Mouse (Mus musculus): ENCODE data around the gene Abhd14a. TPM values are rescaled to one million over a fixed set of nuclear protein-coding genes. Genes with fewer than 3 reads are reported as not detected.

Gene Abhd14a
- polyA plus RNA-seq, 1 experiment from 2014 or later = 20.8 TPM

GRCm38 (mm10) chr9:106481676-106482075 is 34.2 kb upstream of the Abhd14a start:
- Histone ChIP-seq H3K9me3 (ENCODE audit: control insufficient read depth) (no peaks in the 10 kb centered on the region), H3K9ac (ENCODE audit: low read depth, low read length) (no peak overlapping the region), H3K27me3 (replicated peaks; ENCODE audit: control insufficient read depth, insufficient read depth, low read length) (no peaks in the 10 kb centered on the region), H3K4me2 (replicated peaks; ENCODE audit: low read depth) (no peak overlapping the region), H3K36me3 (ENCODE audit: control insufficient read depth, insufficient read depth) (peaks cover 68% of the 10 kb centered on the region), H3K4me1 (replicated peaks; ENCODE audit: control insufficient read depth, insufficient read depth, low read length) (no peaks in the 10 kb centered on the region), H3K4me3 (ENCODE audit: low read depth, low read length) (no peak overlapping the region), H3K27ac (ENCODE audit: low read depth, low read length) (no peak overlapping the region)
- TF ChIP-seq CTCF (IDR thresholded peaks at IDR 0.05; ENCODE audit: low read depth) = no peak
- 93% methylated on average over 13 of the region's 13 CpGs for WGBS
- no peak for ATAC-seq

GRCm38 (mm10) chr9:106481075-106481474 is 33.6 kb upstream of the Abhd14a start:
- no peak for ATAC-seq
- no peak overlapping the region for H3K9ac ChIP-seq (ENCODE audit: low read depth, low read length)
- TF ChIP-seq CTCF (IDR thresholded peaks at IDR 0.05; ENCODE audit: low read depth) = no peak
- no peak overlapping the region for H3K27ac ChIP-seq (ENCODE audit: low read depth, low read length)
- H3K4me3 ChIP-seq (ENCODE audit: low read depth, low read length) = no peak overlapping the region
- no peak overlapping the region for H3K4me2 ChIP-seq (replicated peaks; ENCODE audit: low read depth)
- WGBS = 91% methylated on average over 15 of the region's 15 CpGs
- H3K27me3 ChIP-seq (replicated peaks; ENCODE audit: control insufficient read depth, insufficient read depth, low read length) = no peaks in the 10 kb centered on the region
- no peaks in the 10 kb centered on the region for H3K9me3 ChIP-seq (ENCODE audit: control insufficient read depth)
- peaks cover 65% of the 10 kb centered on the region for H3K36me3 ChIP-seq (ENCODE audit: control insufficient read depth, insufficient read depth)
- H3K4me1 ChIP-seq (replicated peaks; ENCODE audit: control insufficient read depth, insufficient read depth, low read length) = peaks cover 5% of the 10 kb centered on the region; the same call in 1 of the 2 replicates

- WGBS = 96% methylated on average over 7 of the region's 7 CpGs
- no peak overlapping the region for H3K4me2 ChIP-seq (replicated peaks; ENCODE audit: low read depth)
- no peak overlapping the region for H3K4me3 ChIP-seq (ENCODE audit: low read depth, low read length)
- H3K9ac ChIP-seq (ENCODE audit: low read depth, low read length) = no peak overlapping the region
- no peak overlapping the region for H3K27ac ChIP-seq (ENCODE audit: low read depth, low read length)
- peaks cover 59% of the 10 kb centered on the region for H3K36me3 ChIP-seq (ENCODE audit: control insufficient read depth, insufficient read depth)
- H3K9me3 ChIP-seq (ENCODE audit: control insufficient read depth) = no peaks in the 10 kb centered on the region
- TF ChIP-seq CTCF (IDR thresholded peaks at IDR 0.05; ENCODE audit: low read depth) = no peak
- ATAC-seq = no peak
- H3K4me1 ChIP-seq (replicated peaks; ENCODE audit: control insufficient read depth, insufficient read depth, low read length) = peaks cover 8% of the 10 kb centered on the region; the same call in 1 of the 2 replicates
- no peaks in the 10 kb centered on the region for H3K27me3 ChIP-seq (replicated peaks; ENCODE audit: control insufficient read depth, insufficient read depth, low read length)
These were observed 33.1 kb upstream of the Abhd14a start for GRCm38 (mm10) chr9:106480541-106480940.

GRCm38 (mm10) chr9:106478101-106478500 is 30.6 kb upstream of the Abhd14a start:
- Histone ChIP-seq H3K27ac (ENCODE audit: low read depth, low read length) (no peak overlapping the region), H3K4me2 (replicated peaks; ENCODE audit: low read depth) (peak overlapping the region; percentile 85), H3K27me3 (replicated peaks; ENCODE audit: control insufficient read depth, insufficient read depth, low read length) (no peaks in the 10 kb centered on the region), H3K36me3 (ENCODE audit: control insufficient read depth, insufficient read depth) (peaks cover 35% of the 10 kb centered on the region), H3K9ac (ENCODE audit: low read depth, low read length) (0 out of 2 replicates have a peak overlapping the region, but pooled peaks have one; percentile 55), H3K4me3 (ENCODE audit: low read depth, low read length) (peak overlapping the region; percentile 58), H3K4me1 (replicated peaks; ENCODE audit: control insufficient read depth, insufficient read depth, low read length) (peaks cover 8% of the 10 kb centered on the region), H3K9me3 (ENCODE audit: control insufficient read depth) (no peaks in the 10 kb centered on the region)
- 70% methylated on average over 9 of the region's 9 CpGs for WGBS
- no peak for ATAC-seq
- no peak for TF ChIP-seq CTCF (IDR thresholded peaks at IDR 0.05; ENCODE audit: low read depth)

GRCm38 (mm10) chr9:106477649-106478048 is 30.2 kb upstream of the Abhd14a start:
- WGBS = under 1% methylated on average over 16 of the region's 16 CpGs
- Histone ChIP-seq H3K4me2 (replicated peaks; ENCODE audit: low read depth) (peak overlapping the region; percentile 85), H3K9ac (ENCODE audit: low read depth, low read length) (peak overlapping the region; percentile 55), H3K36me3 (ENCODE audit: control insufficient read depth, insufficient read depth) (peaks cover 31% of the 10 kb centered on the region), H3K27ac (ENCODE audit: low read depth, low read length) (no peak overlapping the region), H3K4me1 (replicated peaks; ENCODE audit: control insufficient read depth, insufficient read depth, low read length) (peaks cover 8% of the 10 kb centered on the region), H3K4me3 (ENCODE audit: low read depth, low read length) (peak overlapping the region; percentile 58), H3K9me3 (ENCODE audit: control insufficient read depth) (no peaks in the 10 kb centered on the region), H3K27me3 (replicated peaks; ENCODE audit: control insufficient read depth, insufficient read depth, low read length) (no peaks in the 10 kb centered on the region)
- no peak for TF ChIP-seq CTCF (IDR thresholded peaks at IDR 0.05; ENCODE audit: low read depth)
- ATAC-seq = no peak

GRCm38 (mm10) chr9:106476924-106477484 is 29.5 kb upstream of the Abhd14a start, which contains the start of gene Parp3:
Parp3 (minus strand) TSS chr9:106476949.
- peak within 1 kb of the TSS; percentile 85 for H3K4me2 ChIP-seq (replicated peaks; ENCODE audit: low read depth)
- peaks cover 8% of the 10 kb centered on the region for H3K4me1 ChIP-seq (replicated peaks; ENCODE audit: control insufficient read depth, insufficient read depth, low read length)
- no peaks in the 10 kb centered on the region for H3K9me3 ChIP-seq (ENCODE audit: control insufficient read depth)
- H3K27ac ChIP-seq (ENCODE audit: low read depth, low read length) = peak within 1 kb of the TSS; percentile 46; the same call in 1 of the 2 replicates
- TF ChIP-seq CTCF (IDR thresholded peaks at IDR 0.05; ENCODE audit: low read depth) = peak; percentile 97
- peak; percentile 99 for ATAC-seq
- peaks cover 28% of the 10 kb centered on the region for H3K36me3 ChIP-seq (ENCODE audit: control insufficient read depth, insufficient read depth)
- H3K4me3 ChIP-seq (ENCODE audit: low read depth, low read length) = peak within 1 kb of the TSS; percentile 58
- H3K9ac ChIP-seq (ENCODE audit: low read depth, low read length) = peak within 1 kb of the TSS; percentile 55
- under 1% methylated on average over 41 of the region's 41 CpGs for WGBS
- H3K27me3 ChIP-seq (replicated peaks; ENCODE audit: control insufficient read depth, insufficient read depth, low read length) = no peaks in the 10 kb centered on the region

Data from intestine, postnatal 0 days (tissue).